Mouse (Mus musculus): ENCODE data around the gene Cnnm1.

Gene Cnnm1

GRCm38 (mm10) chr19:43440112-43440737 lies at the start of gene Cnnm1:
Cnnm1 (plus strand) TSS chr19:43440436.
- no peak for TF ChIP-seq GATA4 (IDR thresholded peaks at IDR 0.05; ENCODE audit: insufficient replicate concordance, low read length)

DNA sequence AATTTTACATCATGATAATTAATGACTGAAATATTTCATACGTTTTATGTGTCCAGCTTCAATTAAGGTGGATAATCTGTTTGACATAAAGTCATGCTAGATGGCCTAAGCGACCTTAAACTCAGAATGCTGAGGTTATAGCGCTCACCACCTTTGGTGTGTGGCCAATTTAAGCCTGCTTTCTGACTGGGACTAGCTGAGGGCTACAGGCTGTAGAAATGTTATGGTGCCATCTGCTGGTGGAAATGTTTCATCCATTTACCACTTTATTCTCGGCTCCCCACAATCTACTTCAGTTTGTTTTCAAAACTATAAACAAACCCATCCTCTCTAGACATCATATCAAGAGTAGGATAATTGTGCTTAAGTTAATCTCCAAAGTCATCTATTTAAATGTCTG lies 43.9 kb upstream of the Cnnm1 start:
- no peak for TF ChIP-seq GATA4 (IDR thresholded peaks at IDR 0.05; ENCODE audit: insufficient replicate concordance, low read length)

GRCm38 (mm10) chr19:43407181-43407580 lies 33.1 kb upstream of the Cnnm1 start:
- no peak for TF ChIP-seq GATA4 (IDR thresholded peaks at IDR 0.05; ENCODE audit: insufficient replicate concordance, low read length)

DNA sequence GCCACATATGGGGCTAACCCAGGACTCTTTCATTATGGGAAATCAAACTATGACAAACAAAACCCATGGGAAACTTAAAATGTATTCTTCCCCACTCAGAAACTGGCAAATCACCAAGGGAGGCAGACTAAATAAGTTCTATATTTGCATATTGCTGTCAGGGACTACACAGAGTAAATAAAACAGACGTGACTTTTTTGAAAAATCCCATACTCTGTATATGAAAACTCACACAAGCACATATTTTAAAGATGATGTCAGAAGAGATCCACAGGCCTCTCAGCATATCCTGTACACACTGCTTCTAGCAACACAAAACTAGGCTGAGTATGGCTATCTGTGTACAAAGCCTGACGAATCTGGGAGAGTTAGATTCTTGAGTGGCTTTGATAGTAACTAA lies 24.7 kb upstream of the Cnnm1 start:
- TF ChIP-seq GATA4 (IDR thresholded peaks at IDR 0.05; ENCODE audit: insufficient replicate concordance, low read length), result no peak

- no peak for TF ChIP-seq GATA4 (IDR thresholded peaks at IDR 0.05; ENCODE audit: insufficient replicate concordance, low read length)
Observed at GRCm38 (mm10) chr19:43420506-43420905, 19.7 kb upstream of the Cnnm1 start.

DNA sequence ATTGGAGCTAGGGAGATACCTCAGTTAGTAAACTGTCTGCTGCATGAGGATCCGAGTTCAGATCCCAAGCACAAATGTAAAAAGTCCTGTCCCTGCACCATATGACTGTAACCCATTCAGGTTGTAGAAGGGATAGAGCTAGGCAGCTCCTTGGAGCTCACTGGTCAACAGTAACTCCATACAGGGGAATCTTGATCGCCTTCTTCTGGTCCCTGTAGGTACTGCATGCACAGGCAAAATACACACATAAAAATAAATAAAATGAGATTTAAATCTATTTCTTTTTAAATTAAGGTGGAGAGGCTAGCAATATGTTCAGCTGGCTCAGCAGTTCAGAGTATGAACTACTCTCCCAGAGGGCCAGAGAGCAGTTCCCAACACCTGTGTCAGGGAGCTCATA lies 16.2 kb upstream of the Cnnm1 start:
- no peak for TF ChIP-seq GATA4 (IDR thresholded peaks at IDR 0.05; ENCODE audit: insufficient replicate concordance, low read length)

DNA sequence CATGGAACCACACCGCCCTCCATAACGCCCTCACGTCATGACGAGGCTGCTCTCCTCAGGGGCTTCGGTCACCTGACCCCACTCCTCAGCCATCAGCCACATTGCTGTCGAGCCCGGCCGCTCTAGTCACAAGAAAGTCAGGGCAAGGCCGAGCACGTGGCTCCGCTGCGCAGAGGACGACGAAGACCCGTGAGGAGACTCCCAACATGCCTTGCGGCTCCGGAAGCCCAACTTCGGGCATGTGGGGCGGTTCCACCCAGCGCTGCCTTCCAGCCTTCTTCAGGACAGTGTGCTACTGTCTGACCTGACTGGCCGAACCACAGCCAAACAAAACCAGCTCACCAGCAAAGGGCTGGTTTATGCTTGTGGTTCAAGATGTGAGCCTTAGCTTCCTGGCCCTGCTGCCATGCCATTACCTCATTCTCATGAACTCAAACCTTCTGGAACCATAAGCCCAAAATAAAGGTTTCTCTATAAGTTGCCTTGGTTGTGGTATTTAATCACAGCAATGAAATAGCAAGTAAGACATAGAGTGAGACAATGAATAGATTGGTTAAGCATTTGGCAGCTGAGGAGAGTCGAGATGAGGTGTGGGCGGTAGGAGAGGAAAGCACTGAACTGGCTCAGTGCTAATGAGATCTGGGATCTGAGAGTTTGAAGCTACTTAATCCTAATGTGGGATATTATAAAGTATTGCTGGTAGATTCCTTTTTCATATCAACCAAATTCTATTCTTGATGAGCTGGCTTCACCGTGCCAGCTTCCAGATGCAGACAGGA lies 12.6 kb upstream of the Cnnm1 start:
- TF ChIP-seq GATA4 (IDR thresholded peaks at IDR 0.05; ENCODE audit: insufficient replicate concordance, low read length), result no peak

DNA sequence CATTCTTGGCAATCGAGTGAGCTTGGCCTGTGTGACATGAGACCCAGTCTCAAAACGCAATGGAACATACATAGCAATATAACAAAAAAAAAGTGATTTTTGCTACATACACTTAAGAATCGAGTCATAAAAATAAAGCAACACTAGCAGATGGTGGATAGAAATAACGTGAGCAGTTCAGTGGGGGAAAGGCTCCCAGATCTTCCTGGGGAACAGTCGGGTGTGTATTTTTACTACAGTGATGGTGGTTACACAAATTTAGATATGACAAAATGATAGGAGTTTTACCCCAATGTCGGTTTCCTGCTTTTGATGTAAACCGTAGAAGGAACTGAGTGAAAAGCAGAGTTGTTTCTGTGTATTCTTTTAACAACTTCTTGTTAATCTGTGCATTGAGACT lies 990 bp upstream of the Cnnm1 start:
- no peak for TF ChIP-seq GATA4 (IDR thresholded peaks at IDR 0.05; ENCODE audit: insufficient replicate concordance, low read length)

DNA sequence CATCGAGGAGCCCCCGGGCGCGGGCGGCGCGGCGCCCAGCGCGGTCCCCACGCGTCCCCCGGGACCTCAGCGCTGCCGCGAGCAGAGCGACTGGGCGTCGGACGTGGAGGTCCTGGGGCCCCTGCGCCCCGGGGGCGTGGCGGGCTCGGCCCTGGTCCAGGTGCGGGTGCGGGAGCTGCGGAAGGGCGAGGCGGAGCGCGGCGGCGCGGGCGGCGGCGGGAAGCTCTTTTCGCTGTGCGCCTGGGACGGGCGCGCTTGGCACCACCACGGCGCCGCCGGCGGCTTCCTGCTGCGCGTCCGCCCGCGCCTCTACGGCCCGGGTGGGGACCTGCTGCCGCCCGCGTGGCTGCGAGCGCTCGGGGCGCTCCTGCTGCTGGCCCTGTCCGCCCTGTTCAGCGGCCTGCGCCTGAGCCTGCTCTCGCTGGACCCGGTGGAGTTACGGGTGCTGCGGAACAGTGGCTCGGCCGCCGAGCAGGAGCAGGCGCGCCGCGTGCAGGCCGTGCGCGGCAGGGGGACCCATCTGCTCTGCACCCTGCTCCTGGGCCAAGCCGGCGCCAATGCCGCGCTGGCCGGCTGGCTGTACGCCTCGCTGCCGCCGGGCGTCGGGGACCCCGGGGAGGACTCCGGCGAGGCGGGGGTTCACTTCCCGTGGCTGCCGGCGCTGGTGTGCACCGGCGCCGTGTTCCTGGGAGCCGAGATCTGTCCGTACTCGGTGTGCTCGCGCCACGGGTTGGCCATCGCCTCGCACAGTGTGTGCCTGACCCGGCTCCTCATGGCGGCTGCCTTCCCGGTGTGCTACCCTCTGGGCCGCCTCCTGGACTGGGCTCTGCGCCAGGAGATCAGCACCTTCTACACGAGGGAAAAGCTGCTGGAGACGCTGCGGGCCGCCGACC lies 778 bp downstream of the Cnnm1 start:
- TF ChIP-seq GATA4 (IDR thresholded peaks at IDR 0.05; ENCODE audit: insufficient replicate concordance, low read length), result no peak

DNA sequence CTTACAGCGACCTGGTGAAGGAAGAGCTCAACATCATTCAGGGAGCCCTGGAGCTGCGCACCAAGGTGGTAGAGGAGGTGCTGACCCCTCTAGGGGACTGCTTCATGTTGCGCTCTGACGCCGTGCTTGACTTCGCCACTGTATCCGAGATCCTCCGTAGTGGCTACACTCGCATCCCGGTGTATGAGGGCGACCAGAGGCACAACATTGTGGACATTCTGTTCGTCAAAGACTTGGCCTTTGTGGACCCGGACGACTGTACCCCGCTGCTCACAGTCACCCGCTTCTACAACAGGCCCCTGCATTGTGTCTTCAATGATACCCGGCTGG lies 1.4 kb downstream of the Cnnm1 start:
- no peak for TF ChIP-seq GATA4 (IDR thresholded peaks at IDR 0.05; ENCODE audit: insufficient replicate concordance, low read length)

- TF ChIP-seq GATA4 (IDR thresholded peaks at IDR 0.05; ENCODE audit: insufficient replicate concordance, low read length), result no peak
Observed at GRCm38 (mm10) chr19:43442269-43442668, 2.0 kb downstream of the Cnnm1 start.

DNA sequence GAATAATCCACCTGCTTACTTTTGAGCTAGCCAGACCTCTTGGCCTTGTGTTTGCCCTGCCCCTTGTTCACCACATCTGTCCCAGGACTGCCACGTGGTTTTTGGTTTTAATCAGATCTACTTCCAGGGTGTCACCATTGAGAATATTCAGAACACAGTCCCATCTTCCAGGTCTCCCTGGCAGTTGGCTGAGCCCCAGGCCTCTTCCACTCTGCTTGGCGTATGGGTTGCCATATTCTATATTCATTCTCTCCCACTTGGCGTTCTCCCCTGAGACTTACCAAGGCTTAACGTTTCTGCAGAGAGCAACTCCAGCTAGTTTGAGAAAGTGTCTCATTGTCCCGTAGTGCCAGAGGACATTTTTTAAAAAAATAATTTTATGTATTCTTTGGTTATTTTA lies 2.7 kb downstream of the Cnnm1 start:
- no peak for TF ChIP-seq GATA4 (IDR thresholded peaks at IDR 0.05; ENCODE audit: insufficient replicate concordance, low read length)

- TF ChIP-seq GATA4 (IDR thresholded peaks at IDR 0.05; ENCODE audit: insufficient replicate concordance, low read length), result no peak
Observed at GRCm38 (mm10) chr19:43444636-43445205, 4.5 kb downstream of the Cnnm1 start.

- no peak for TF ChIP-seq GATA4 (IDR thresholded peaks at IDR 0.05; ENCODE audit: insufficient replicate concordance, low read length)
Observed at GRCm38 (mm10) chr19:43451563-43451962, 11.3 kb downstream of the Cnnm1 start.

- TF ChIP-seq GATA4 (IDR thresholded peaks at IDR 0.05; ENCODE audit: insufficient replicate concordance, low read length), result no peak
Observed at GRCm38 (mm10) chr19:43452176-43452575, 11.9 kb downstream of the Cnnm1 start.

All from liver, adult (tissue).